Mouse (Mus musculus): ENCODE data around the gene Isg20l2.

GRCm38 (mm10) chr3:87981894-87982835 lies 52.1 kb downstream of the Isg20l2 start:
- TF ChIP-seq CTCF (conservative IDR thresholded peaks at IDR 0.05; ENCODE audit: low read length) (no peak), POU5F1 (IDR thresholded peaks at IDR 0.05; ENCODE audit: borderline replicate concordance, low read length) (no peak)

Data from E14TG2a.4 (cell line).